ENCODE assay signal across 11 mouse cellular contexts in the genomic region with DNA sequence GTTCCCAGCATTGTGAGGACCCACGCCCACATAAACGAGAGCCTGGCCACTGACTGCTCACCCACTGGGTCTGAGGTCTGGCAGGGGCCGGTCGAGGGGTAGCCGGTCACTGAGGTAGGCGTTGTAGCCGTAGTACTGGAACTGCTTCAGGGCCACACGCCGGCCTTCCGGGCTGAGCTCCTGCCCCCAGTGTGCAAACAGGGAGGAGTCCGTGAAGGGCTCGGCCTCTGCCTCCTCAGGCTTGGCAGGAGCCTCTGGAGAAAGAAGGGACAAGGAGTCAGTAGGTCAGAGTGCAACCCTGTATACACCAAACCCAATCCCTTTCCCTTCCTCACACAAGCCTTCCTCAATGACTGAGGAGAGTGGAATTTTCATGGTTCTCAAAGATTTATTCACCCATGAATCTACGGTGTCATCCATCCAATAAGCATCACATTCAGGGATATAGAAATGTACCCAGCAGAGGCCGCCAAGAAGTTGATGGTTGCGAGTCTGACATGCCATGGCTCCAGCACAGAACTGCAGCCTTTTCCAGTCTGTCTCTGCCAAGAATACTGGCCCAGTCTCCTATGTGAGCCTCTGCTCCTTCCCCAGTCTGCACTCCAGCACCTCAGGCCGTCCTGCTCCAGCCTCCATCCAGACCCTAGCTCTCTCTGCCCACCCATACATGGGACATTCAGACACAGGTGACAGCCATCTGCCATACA.
DNase-seq lines count a peak whose midpoint lies in the region; ATAC-seq lines count a peak whose summit lies in the region.
"Had no signal": no experiment of that assay in that cellular context is flagged by ENCODE, and none has a peak within 500 bp of the region (broad histone marks: within the 10 kb centered on the region; RNA-seq: fewer than 3 reads in every experiment).

No protein-coding gene starts in this region.

- no peaks in the 10 kb centered on the region for H3K4me1 ChIP-seq in kidney, embryonic 14.5 days (ENCODE audit: control insufficient read depth, insufficient read depth, low read length)
- peaks cover 4% of the 10 kb centered on the region; the same call in 1 of the 2 replicates for H3K4me1 ChIP-seq in embryonic facial prominence, embryonic 15.5 days
- H3K4me1 ChIP-seq: forebrain, embryonic 15.5 days had no signal

- H3K9ac ChIP-seq in kidney, embryonic 14.5 days (ENCODE audit: low read depth, low read length): no peak overlapping the region
- no peak overlapping the region for H3K9ac ChIP-seq in embryonic facial prominence, embryonic 15.5 days
- H3K9ac ChIP-seq: forebrain, embryonic 15.5 days; limb, embryonic 13.5 days had no signal

- no peaks in the 10 kb centered on the region for H3K9me3 ChIP-seq in kidney, embryonic 14.5 days (ENCODE audit: control insufficient read depth, low read length)
- no peaks in the 10 kb centered on the region for H3K9me3 ChIP-seq in embryonic facial prominence, embryonic 15.5 days (replicated peaks)
- H3K9me3 ChIP-seq: forebrain, embryonic 15.5 days; limb, embryonic 13.5 days had no signal

- H3K27ac ChIP-seq in kidney, embryonic 14.5 days (ENCODE audit: low read depth, low read length): no peak overlapping the region
- no peak overlapping the region for H3K27ac ChIP-seq in embryonic facial prominence, embryonic 15.5 days (replicated peaks)
- H3K27ac ChIP-seq: forebrain, embryonic 15.5 days; limb, embryonic 13.5 days had no signal

- DNase-seq in kidney, adult 11 months: peak; percentile 69
- peak; percentile 80 for DNase-seq in adrenal gland, postnatal 10 days
- peak; percentile 28 for DNase-seq in lung, postnatal 14 days
- DNase-seq in thymus, postnatal 10 days (ENCODE audit: low spot score in 2 of 2): no peak
- DNase-seq in retina, embryonic 14.5 days (ENCODE audit: low spot score): no peak
- no peak for DNase-seq in frontal cortex, postnatal 10 days (ENCODE audit: low spot score in 2 of 2)

- 70% methylated on average over 16 of the region's 16 CpGs for WGBS in kidney, embryonic 14.5 days
- 68% methylated on average over 16 of the region's 16 CpGs for WGBS in embryonic facial prominence, embryonic 15.5 days

- no peaks in the 10 kb centered on the region for H3K36me3 ChIP-seq in kidney, embryonic 14.5 days (ENCODE audit: control insufficient read depth, insufficient read depth, low read length)
- H3K36me3 ChIP-seq in embryonic facial prominence, embryonic 15.5 days: no peaks in the 10 kb centered on the region
- H3K36me3 ChIP-seq: forebrain, embryonic 15.5 days; limb, embryonic 13.5 days had no signal

- H3K4me2 ChIP-seq in kidney, embryonic 14.5 days (replicated peaks; ENCODE audit: low read depth, low read length): no peak overlapping the region
- no peak overlapping the region for H3K4me2 ChIP-seq in embryonic facial prominence, embryonic 15.5 days (replicated peaks)
- H3K4me2 ChIP-seq: forebrain, embryonic 15.5 days; limb, embryonic 13.5 days had no signal

- no peak for ATAC-seq in kidney, embryonic 14.5 days (ENCODE audit: low FRiP score, low TSS enrichment)
- ATAC-seq in embryonic facial prominence, embryonic 15.5 days (ENCODE audit: insufficient number of reproducible peaks, low FRiP score, low TSS enrichment, low read depth): 0 out of 2 replicates have a peak, but pooled peaks have one; percentile 19
- ATAC-seq: forebrain, embryonic 15.5 days; Patski had no signal

- no peak overlapping the region for H3K4me3 ChIP-seq in kidney, embryonic 14.5 days (ENCODE audit: low read length)
- H3K4me3 ChIP-seq in embryonic facial prominence, embryonic 15.5 days (replicated peaks): no peak overlapping the region
- H3K4me3 ChIP-seq: forebrain, embryonic 15.5 days; limb, embryonic 13.5 days had no signal

- H3K27me3 ChIP-seq in kidney, embryonic 14.5 days (ENCODE audit: control insufficient read depth, insufficient read depth, low read length): no peaks in the 10 kb centered on the region
- H3K27me3 ChIP-seq in embryonic facial prominence, embryonic 15.5 days: no peaks in the 10 kb centered on the region
- H3K27me3 ChIP-seq: forebrain, embryonic 15.5 days; limb, embryonic 13.5 days; Patski had no signal

Comparison
In these comparisons a context has a peak if more than half of its experiments do, and no peak if none do; other contexts are left out.
1. DNase-seq: peak in kidney, adult 11 months (single experiment), adrenal gland, postnatal 10 days (single experiment) and lung, postnatal 14 days (single experiment); none in thymus, postnatal 10 days (0 of 2), retina, embryonic 14.5 days (single experiment) and frontal cortex, postnatal 10 days (0 of 2).